Mouse (Mus musculus): ENCODE measurements around the gene Zfp652. TPM values are rescaled to one million over a fixed set of nuclear protein-coding genes. Genes with fewer than 3 reads are reported as not detected.

Zfp652 gene
- polyA plus RNA-seq, 1 experiment from 2014 or later, result 27.9 TPM

- H3K4me1 ChIP-seq, result no peaks in the 10 kb centered on the region
These were observed 102.9 kb downstream of the Zfp652 start for GRCm38 (mm10) chr11:95815412-95815811.

DNA sequence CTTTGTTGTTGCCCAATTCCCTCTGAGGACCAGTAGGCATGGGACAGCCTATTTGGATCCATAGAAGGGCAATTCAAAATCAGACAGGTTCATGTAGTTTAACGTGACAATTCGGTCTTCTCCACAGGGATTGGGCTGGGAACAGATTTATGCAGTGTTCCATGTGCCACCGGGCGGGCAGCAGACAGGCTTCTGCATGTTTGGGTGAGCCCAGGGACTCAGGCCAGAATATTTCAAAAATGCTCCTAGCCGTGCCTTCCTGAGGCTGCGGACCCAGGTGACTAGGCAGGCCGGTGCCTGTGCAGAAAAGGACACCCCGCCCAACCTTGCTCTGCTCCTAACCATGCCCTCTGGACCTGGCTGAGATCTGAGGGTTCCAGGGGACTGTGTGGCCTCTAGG is 106.7 kb downstream of the Zfp652 start:
- ATAC-seq, result no peak
- no peak overlapping the region for H3K4me3 ChIP-seq

More at GRCm38 (mm10) chr11:95815412-95815811, 102.9 kb downstream of the Zfp652 start:
- Histone ChIP-seq H3K36me3 (ENCODE audit: poor library complexity, severe bottlenecking) (no peaks in the 10 kb centered on the region), H3K9ac (no peak overlapping the region), H3K27me3 (no peaks in the 10 kb centered on the region), H3K4me3 (no peak overlapping the region), H3K9me3 (replicated peaks) (no peaks in the 10 kb centered on the region), H3K27ac (no peak overlapping the region), H3K4me2 (no peak overlapping the region)
- no peak for ATAC-seq
- 68% methylated on average over 9 of the region's 9 CpGs for WGBS

DNA sequence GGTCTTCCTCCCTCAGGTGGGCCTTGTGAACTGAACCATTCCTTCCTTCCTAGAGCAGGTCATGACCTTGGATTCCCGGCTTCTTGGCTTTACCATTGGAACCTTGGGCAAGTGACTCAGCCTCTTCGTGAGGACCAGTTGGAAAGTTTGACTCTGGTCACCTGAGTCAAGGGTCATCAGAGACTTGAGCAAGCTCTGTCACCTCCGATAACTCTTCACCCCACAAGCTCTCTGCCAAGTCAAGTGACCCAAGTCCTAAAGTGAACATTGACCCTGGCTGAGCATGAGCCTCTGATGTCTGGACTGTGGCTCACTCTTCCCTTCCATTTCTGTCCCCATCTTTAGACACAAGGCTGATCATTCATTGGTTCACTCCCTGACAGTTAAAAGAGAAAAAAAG is 109.0 kb downstream of the Zfp652 start:
- Histone ChIP-seq H3K4me2 (no peak overlapping the region), H3K27me3 (peaks cover 30% of the 10 kb centered on the region), H3K36me3 (ENCODE audit: poor library complexity, severe bottlenecking) (no peaks in the 10 kb centered on the region), H3K4me1 (peaks cover 11% of the 10 kb centered on the region), H3K9me3 (replicated peaks) (no peaks in the 10 kb centered on the region), H3K27ac (no peak overlapping the region), H3K4me3 (no peak overlapping the region), H3K9ac (no peak overlapping the region)
- WGBS, result 85% methylated on average over 3 of the region's 3 CpGs
- no peak for ATAC-seq

More for the DNA sequence above, 106.7 kb downstream of the Zfp652 start:
- peaks cover 13% of the 10 kb centered on the region for H3K27me3 ChIP-seq
- H3K36me3 ChIP-seq (ENCODE audit: poor library complexity, severe bottlenecking), result no peaks in the 10 kb centered on the region
- H3K9ac ChIP-seq, result no peak overlapping the region
- 88% methylated on average over 8 of the region's 8 CpGs for WGBS
- H3K27ac ChIP-seq, result no peak overlapping the region
- no peak overlapping the region for H3K4me2 ChIP-seq
- peaks cover 3% of the 10 kb centered on the region; the same call in 1 of the 2 replicates for H3K4me1 ChIP-seq
- H3K9me3 ChIP-seq (replicated peaks), result no peaks in the 10 kb centered on the region

DNA sequence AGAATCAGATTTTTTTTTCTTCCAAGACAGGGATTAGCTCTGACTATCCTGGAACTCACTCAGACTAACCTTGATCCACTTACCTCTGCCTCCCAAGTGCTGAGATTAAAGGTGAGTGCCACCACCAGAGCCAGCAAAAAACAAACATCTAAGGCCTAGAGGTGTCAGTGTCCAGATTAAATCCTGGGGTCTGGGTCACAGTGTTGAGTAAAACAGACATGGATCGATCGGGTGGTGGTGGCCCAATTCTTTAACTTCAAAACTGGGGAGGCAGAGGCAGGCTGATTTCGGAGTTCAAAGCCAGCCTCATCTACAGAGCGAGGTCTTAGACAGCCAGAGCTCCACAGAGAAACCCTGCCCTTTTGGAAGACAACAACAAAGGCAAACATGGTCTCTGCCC is 110.0 kb downstream of the Zfp652 start:
- Histone ChIP-seq H3K36me3 (ENCODE audit: poor library complexity, severe bottlenecking) (no peaks in the 10 kb centered on the region), H3K9me3 (replicated peaks) (no peaks in the 10 kb centered on the region), H3K27me3 (peaks cover 39% of the 10 kb centered on the region), H3K27ac (no peak overlapping the region), H3K4me1 (peaks cover 11% of the 10 kb centered on the region), H3K9ac (no peak overlapping the region), H3K4me2 (no peak overlapping the region), H3K4me3 (no peak overlapping the region)
- 95% methylated on average over 4 of the region's 4 CpGs for WGBS
- no peak for ATAC-seq

GRCm38 (mm10) chr11:95824071-95824876 is 111.8 kb downstream of the Zfp652 start, which contains the start of gene Phospho1:
TSS of gene Phospho1 (plus strand) at chr11:95824499.
- WGBS, result under 1% methylated on average over 70 of the region's 78 CpGs
- no peaks in the 10 kb centered on the region for H3K9me3 ChIP-seq (replicated peaks)

DNA sequence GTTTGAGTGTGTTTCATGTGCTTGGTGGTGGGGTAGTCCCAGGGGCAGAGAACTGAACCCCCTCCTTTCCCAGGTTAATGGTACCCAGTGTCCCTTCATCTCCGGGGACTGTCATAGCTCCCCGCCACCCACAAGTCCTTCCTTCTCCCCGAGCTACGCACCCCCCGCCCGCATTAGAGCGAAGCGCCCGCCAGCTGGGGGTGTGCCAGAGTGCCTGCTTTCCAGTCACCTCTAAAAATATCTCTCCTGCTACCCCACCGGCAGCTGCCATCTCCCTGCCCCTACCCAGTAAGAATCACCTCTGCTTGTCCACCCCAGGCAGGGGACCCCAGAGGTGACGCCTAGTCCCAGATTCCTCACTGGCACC is 112.4 kb downstream of the Zfp652 start:
- Histone ChIP-seq H3K4me3 (peak overlapping the region; percentile 65), H3K27ac (no peak overlapping the region), H3K4me1 (peaks cover 11% of the 10 kb centered on the region), H3K27me3 (peaks cover 62% of the 10 kb centered on the region), H3K36me3 (ENCODE audit: poor library complexity, severe bottlenecking) (no peaks in the 10 kb centered on the region), H3K9me3 (replicated peaks) (no peaks in the 10 kb centered on the region), H3K4me2 (peak overlapping the region; percentile 99), H3K9ac (peak overlapping the region; percentile 73)
- WGBS, result 1% methylated on average over 10 of the region's 11 CpGs
- ATAC-seq, result no peak; the same call in 1 of the 2 replicates

More at GRCm38 (mm10) chr11:95824071-95824876, 111.8 kb downstream of the Zfp652 start, which contains the start of gene Phospho1:
- peak within 1 kb of the TSS; percentile 65 for H3K4me3 ChIP-seq
- H3K9ac ChIP-seq, result peak within 1 kb of the TSS; percentile 73
- peak within 1 kb of the TSS; percentile 99 for H3K4me2 ChIP-seq
- no peaks in the 10 kb centered on the region for H3K36me3 ChIP-seq (ENCODE audit: poor library complexity, severe bottlenecking)
- peaks cover 56% of the 10 kb centered on the region for H3K27me3 ChIP-seq
- peak; percentile 99 for ATAC-seq
- no peak within 1 kb of the TSS for H3K27ac ChIP-seq
- H3K4me1 ChIP-seq, result peaks cover 11% of the 10 kb centered on the region

GRCm38 (mm10) chr11:95825625-95826024 is 113.2 kb downstream of the Zfp652 start:
- H3K9ac ChIP-seq, result no peak overlapping the region
- H3K4me1 ChIP-seq, result peaks cover 16% of the 10 kb centered on the region
- 46% methylated on average over 3 of the region's 3 CpGs for WGBS
- H3K36me3 ChIP-seq (ENCODE audit: poor library complexity, severe bottlenecking), result no peaks in the 10 kb centered on the region
- ATAC-seq, result no peak
- H3K9me3 ChIP-seq (replicated peaks), result no peaks in the 10 kb centered on the region
- no peak overlapping the region for H3K4me2 ChIP-seq
- H3K27ac ChIP-seq, result no peak overlapping the region
- peaks cover 70% of the 10 kb centered on the region for H3K27me3 ChIP-seq
- H3K4me3 ChIP-seq, result no peak overlapping the region

DNA sequence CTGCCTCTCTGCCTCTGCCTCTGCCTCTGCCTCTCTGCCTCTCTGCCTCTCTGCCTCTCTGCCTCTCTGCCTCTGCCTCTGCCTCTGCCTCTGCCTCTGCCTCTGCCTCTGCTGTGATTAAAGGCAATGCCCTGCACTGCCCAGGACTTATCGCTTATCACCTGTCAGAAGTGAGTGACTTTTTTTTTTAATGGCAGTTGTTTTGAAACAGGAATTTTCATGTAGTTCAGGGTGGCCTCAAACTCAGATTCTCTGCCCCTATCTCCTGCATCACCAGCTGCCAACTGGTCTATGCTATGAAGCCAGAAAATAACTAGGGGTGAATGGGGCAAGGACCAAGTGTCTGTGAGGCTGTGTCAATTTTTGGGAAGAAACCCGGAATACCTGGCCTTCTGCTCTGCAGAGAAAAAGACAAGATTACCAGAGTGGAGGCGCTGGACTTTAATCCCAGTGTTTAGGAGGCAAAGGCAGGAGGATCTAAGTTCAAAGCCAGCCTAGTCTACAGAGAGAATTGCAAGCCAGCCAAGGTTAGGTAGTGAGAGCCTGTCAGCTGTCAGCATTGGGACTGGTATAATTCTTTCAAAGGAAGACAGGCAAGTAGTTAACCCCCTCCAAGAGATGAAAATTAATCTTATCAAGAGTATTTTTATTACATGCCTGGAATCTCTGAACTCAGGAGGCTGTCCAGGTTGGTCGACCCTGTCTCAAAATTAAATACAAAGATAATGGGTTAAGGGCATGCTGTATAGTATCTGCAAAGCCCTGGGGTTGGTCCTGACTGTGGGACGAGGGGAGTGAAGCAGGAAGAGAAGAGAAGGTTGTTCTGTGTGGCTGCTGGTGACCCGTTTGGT is 114.1 kb downstream of the Zfp652 start:
- H3K27ac ChIP-seq, result no peak overlapping the region
- no peak overlapping the region for H3K4me2 ChIP-seq
- H3K9ac ChIP-seq, result no peak overlapping the region
- H3K9me3 ChIP-seq (replicated peaks), result no peaks in the 10 kb centered on the region
- no peak overlapping the region for H3K4me3 ChIP-seq
- H3K4me1 ChIP-seq, result peaks cover 25% of the 10 kb centered on the region
- no peaks in the 10 kb centered on the region for H3K36me3 ChIP-seq (ENCODE audit: poor library complexity, severe bottlenecking)
- peaks cover 79% of the 10 kb centered on the region for H3K27me3 ChIP-seq
- ATAC-seq, result no peak
- 60% methylated on average over 6 of the region's 6 CpGs for WGBS

DNA sequence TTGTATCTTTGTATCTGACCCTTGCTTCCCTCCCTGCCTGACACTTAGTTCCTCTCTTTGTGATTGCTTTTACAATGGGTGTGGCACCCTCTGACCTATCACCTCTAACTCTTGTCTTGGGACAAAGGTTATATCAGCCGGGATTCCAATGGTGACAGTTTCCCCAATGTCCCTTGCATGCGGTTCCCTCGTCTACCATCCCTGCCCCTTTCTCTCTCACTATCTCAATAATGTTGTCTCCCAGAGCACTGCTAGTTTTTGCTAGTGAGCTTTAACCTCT is 114.6 kb downstream of the Zfp652 start:
- H3K4me3 ChIP-seq, result no peak overlapping the region
- H3K9me3 ChIP-seq (replicated peaks), result no peaks in the 10 kb centered on the region
- no peak overlapping the region for H3K9ac ChIP-seq
- no peak for ATAC-seq
- no peaks in the 10 kb centered on the region for H3K36me3 ChIP-seq (ENCODE audit: poor library complexity, severe bottlenecking)
- H3K4me1 ChIP-seq, result peaks cover 25% of the 10 kb centered on the region
- WGBS, result 30% methylated on average over 3 of the region's 3 CpGs
- H3K27me3 ChIP-seq, result peaks cover 85% of the 10 kb centered on the region
- no peak overlapping the region for H3K27ac ChIP-seq
- H3K4me2 ChIP-seq, result no peak overlapping the region

- Histone ChIP-seq H3K27ac (no peak overlapping the region), H3K36me3 (ENCODE audit: poor library complexity, severe bottlenecking) (no peaks in the 10 kb centered on the region), H3K9ac (no peak overlapping the region), H3K27me3 (peaks cover 88% of the 10 kb centered on the region), H3K4me3 (no peak overlapping the region), H3K9me3 (replicated peaks) (no peaks in the 10 kb centered on the region), H3K4me1 (peaks cover 25% of the 10 kb centered on the region), H3K4me2 (no peak overlapping the region)
- ATAC-seq, result no peak
- WGBS, result 19% methylated on average over 3 of the region's 3 CpGs
These were observed 115.1 kb downstream of the Zfp652 start for GRCm38 (mm10) chr11:95827464-95828085.

DNA sequence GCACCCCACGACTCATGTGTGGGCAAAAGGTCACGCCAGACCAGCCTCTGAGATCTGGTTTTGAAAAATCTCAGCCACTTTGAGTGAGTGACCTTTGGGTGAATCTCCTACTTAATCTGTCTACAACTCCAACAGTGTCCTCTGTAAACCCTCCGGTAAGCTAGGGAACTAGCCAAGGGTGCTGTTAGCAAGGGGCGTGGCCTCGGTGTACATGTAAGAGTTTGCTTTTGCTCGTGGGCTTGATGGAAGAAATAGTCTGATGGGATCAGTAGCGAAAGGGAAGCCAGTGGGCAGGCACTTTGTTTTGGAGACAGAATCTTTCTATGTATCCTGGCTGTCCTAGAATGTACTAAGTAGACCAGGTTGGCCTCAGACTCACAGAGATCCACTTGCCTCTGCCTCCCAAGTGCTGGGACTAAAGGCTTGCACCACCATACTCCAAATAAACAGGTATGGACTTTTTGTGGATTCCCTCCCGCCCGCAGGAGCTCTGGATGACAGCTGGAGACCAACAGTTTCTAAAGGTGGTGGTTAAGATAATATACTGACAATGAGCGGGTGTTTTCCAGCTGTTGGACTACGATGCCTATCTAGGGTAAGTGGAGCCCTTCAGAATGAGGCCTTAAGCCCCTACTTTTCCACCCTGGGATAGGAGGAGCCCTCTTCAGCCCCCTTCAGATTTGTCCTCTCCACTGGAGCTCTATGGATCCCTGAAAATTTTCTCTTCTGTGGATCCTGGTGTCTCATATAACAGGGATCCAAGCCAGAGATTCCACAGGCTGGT is 115.9 kb downstream of the Zfp652 start:
- Histone ChIP-seq H3K4me3 (no peak overlapping the region), H3K9ac (no peak overlapping the region), H3K36me3 (ENCODE audit: poor library complexity, severe bottlenecking) (no peaks in the 10 kb centered on the region), H3K27ac (no peak overlapping the region), H3K4me2 (no peak overlapping the region), H3K27me3 (peaks cover 88% of the 10 kb centered on the region), H3K9me3 (replicated peaks) (no peaks in the 10 kb centered on the region), H3K4me1 (peaks cover 26% of the 10 kb centered on the region)
- no peak for ATAC-seq
- WGBS, result 82% methylated on average over 11 of the region's 11 CpGs
